Mouse (Mus musculus): ENCODE data around the gene Rnase2a.
"Not testable (repeated sequence)": the region's sequence is repeated elsewhere in the genome, so short reads cannot be mapped to it uniquely, and the experiment has no call there.

Rnase2a gene

DNA sequence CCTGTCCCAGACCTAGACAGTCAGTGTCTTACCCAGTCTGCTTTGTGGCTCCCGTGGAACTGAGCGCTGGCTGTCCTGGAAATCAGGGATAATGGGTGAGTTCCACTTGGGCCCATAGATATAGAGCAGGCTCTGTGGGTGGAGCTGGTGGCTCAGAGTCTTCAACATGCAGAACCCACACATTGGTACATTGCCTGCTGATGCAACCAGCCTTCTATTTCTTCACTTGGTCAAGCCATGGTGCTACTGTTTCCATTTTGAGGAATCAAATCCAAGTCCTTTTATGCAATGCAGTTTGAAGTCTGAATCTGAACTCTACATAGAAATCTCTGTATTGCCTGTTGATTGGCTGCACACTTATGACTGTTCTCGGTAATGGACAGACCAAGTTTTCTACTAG lies at the start of gene Rnase2a:
Gene Rnase2a (minus strand): TSS at position 72 of the 400 bp plus-strand sequence.
- in situ Hi-C loops (cut with MboI, MseI), result no loop called here

DNA sequence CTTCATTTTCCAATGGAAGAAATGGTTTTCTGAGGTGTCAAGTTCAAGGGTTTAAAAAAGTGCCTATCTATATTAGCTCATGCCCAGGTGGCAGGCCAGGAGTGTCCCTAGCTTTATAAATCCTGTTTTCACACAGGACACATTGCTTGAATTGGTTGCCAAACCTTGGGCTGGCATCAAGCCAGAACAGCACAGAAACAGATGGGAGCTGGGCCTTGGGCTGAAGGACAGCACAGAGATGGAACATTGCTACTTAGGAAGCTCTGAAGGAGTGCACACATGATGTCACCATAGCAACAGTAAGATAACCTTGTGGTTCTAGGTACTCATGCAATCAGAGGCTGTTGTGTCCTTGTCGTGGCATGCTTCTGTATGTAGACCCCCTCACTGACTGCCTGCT lies 35.6 kb upstream of the Rnase2a start:
- in situ Hi-C loops (cut with MboI, MseI), result no loop called here

DNA sequence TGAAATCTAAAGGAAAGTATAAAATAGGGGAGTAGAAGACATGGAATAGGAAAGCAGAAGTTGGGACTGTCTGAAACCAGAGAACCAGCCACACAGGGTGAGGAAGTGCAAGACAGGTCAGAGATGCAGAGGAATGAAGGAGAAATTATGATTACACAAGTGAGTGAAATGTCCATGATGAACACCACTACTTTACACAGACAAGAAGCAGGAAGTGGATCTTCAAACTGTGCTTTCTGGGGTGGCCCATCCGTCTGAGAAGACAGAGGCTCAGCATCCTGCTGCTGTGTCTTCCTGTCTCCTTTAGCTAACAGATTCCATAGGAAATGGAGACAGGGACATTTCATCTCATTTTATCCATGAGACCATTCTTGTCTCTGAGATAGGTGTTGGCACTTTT lies 22.6 kb upstream of the Rnase2a start:
- in situ Hi-C loops (cut with MboI, MseI), result not testable (repeated sequence)

DNA sequence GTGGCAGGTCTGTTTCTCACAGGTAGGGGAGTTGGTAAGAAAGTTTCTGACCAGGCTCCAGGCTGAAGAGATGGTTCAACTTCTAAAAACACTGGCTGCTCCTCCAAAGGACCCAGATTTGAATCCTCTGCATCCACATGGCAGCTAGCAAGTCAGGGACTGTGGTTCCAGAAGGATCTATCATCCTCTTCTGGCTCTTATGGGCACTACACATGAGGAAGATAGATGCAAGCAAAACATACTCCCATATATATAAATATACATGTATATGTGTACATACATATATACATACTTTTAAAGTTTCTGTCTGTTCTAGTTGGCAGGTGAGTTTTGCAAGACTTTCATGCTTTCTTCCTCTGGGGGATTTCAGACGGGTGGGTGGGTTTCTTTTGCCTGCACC lies 12.8 kb upstream of the Rnase2a start:
- in situ Hi-C loops (cut with MboI, MseI), result loop anchor here (5.0 to 10.0 kb wide), 3 partner anchors 151 to 244 kb away; partner anchors contain the start of gene Eddm3b (in 1 of the 2)

DNA sequence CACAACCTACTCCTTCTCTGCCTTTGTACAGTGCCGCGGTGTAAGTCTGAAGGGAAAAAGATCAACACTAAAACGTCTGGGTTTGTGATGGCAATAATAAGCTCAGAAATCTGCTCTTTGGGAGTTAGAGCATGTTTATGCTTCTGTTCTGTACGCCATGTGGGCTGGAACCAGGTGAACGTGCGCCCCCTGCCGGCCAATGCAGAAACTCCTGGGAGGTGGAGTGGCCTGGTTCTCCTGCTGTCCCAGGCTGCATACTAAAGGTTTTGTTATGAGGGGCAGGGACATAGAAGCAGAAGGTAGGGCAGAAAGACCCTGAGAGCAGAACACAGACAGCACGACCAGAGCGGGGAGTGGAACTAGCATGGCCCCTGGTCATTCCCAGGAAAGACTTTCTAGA lies 10.2 kb upstream of the Rnase2a start:
- in situ Hi-C loops (cut with MboI, MseI), result loop anchor here (5.0 to 10.0 kb wide), 3 partner anchors 149 to 241 kb away; partner anchors contain the start of gene Eddm3b (in 1 of the 2)

DNA sequence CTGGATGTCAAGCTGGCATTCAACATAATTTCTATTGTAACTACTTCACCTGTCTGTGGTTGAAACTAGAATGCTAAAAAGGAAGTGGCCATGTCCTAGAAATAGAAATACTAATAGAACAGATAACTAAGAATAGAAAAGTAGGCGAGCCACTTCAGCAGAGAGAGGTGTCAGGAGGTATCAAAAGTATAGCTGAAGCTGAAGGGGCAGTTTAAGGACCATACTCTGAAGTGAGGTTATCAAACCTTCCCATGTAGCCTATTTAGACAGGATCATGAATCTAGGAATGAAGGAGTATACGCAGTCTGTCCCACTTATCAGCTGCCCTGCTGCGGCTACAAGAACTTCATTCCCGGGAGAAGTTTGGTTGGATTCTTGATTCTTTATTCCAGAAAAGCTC lies 9.8 kb upstream of the Rnase2a start:
- in situ Hi-C loops (cut with MboI, MseI), result loop anchor here (5.0 to 10.0 kb wide), 3 partner anchors 148 to 241 kb away; partner anchors contain the start of gene Eddm3b (in 1 of the 2)

DNA sequence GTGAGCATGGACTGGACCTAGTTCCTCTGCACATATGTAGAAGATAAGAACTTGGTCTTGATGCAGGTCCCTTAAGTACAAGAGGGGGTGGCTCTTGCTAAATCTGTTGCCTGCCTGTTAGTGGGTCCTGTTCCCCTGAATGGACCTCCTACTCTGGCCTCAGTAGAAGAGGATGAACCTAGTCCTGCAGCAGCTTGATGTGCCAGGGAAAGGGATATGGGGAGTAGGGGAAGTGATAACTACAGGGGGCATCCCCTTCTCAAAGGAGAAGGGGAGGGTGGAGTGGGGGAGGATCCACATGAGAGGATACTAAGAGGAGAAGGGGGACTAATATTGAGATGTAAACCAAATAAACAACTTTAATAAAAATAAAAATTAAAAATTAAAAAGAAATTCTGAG lies 6.5 kb upstream of the Rnase2a start:
- in situ Hi-C loops (cut with MboI, MseI), result loop anchor here (5.0 to 10.0 kb wide), 2 partner anchors 85 to 238 kb away; no protein-coding TSS in a partner anchor

DNA sequence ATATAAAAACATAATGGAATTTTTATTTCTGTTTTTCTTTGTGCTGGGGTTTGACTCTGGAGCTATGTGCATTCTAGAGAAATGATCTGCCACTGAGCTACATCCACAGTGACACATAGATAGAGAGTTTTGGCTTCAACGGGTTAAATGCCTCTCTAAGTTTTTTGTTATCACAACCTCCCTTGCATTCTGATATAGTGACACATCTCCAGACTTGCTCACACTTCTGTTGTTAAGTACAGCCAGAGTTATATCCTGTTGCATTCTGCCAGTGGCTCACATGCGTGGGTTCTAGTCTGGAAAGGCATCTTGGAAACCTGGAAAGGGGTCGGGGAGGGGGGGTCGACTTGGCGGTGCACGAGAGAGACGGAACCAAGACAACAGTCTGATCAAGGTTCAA lies 3.8 kb upstream of the Rnase2a start:
- in situ Hi-C loops (cut with MboI, MseI), result loop anchor here (5.0 to 10.0 kb wide), 2 partner anchors 82 to 235 kb away; no protein-coding TSS in a partner anchor

DNA sequence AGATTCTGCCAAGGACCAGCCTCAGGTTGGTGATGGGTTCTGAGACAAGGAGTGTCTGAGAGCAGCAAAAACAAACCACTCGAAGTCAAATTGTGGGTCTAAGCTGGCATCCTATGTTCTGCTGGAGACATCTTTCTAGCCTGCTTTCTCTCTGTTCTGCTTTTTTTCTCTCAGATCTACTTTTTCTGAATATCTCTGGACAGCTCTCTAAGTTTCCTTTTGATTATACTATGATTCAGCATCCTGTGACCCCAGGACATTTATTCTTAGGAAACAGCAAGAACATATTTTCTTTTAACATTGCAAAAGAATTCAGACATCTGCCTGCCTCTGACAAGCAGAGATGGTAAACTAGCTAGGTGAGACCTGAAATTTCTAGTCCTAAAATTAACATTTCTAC lies 2.3 kb downstream of the Rnase2a start:
- in situ Hi-C loops (cut with MboI, MseI), result no loop called here

DNA sequence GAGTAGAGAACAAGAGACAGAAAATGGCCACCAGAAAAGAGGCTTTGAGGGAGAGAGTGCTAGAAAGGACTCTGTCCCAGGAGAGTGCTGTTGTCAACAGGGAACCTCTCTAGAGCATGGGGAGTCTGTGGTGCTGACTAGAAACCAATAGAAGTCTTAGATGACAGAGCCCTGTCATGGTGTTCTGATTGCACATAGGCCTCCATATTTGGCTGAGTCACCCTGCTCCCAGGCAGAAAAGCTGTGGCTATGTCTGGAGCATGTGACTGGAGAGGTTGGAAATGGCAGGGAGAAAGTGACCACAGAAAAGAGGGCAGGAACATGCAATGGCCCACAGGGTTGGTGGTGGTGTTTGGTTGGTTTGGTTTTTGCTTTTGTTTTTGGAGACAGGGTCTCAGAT lies 3.7 kb downstream of the Rnase2a start:
- in situ Hi-C loops (cut with MboI, MseI), result not testable (repeated sequence)

DNA sequence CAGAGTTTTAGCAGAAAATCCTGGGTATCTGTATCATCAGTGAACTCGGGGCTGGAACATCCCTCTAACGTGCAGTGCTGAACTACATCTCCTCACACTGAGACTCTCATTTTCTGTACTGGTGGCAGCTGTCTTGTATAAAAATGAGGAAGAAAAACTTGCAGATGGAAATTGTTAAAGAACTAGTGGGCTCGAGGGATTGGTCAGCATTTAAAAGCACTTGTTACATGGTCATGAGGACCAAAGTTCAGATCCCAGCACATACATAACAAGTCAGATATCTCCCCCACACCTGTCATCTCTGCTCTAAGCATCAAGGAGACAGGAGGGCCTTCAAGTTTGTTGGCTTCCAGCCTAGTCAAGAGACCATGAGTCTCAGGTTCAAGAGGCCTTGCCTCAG lies 5.6 kb downstream of the Rnase2a start:
- in situ Hi-C loops (cut with MboI, MseI), result no loop called here

DNA sequence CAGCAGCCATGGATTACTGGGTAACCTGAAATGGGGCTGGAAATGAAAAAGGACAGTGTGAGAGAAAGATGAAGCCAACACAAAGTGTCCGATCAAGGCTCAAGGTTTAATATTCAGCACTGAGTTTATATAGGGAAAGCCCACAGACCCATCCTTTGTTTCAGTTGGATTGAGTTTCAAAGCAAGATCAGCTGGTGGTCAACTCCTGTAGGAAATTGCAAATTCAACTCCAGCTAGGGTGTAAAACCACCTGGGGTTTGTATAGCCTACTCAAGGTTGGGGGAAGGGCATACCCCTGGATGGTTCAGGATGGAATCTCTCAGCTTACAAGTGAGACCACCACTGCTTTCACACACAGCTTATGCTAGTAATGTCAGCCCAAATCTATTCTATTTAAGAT lies 8.2 kb downstream of the Rnase2a start:
- in situ Hi-C loops (cut with MboI, MseI), result loop anchor here (10.0 kb wide), 2 partner anchors 143 to 263 kb away; no protein-coding TSS in a partner anchor

DNA sequence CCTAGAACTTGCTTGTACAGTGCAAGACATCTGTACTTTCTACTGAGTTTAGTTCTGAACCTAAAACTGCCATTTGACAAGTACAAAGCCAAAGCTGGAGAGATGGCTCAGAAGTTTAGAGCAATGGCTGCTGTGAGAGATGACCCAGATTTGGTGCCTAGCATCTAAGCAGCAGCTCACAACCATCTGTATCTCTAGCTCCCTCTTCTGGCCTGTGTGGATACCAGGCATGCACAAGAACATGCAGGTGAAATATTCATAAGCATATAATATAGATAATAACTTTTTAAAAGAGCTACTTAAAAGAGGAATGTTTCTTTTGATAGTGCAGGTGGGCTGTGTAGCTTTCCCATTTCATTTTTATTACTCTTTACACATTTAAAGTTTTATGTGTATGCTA lies 15.0 kb downstream of the Rnase2a start:
- in situ Hi-C loops (cut with MboI, MseI), result loop anchor here (10.0 kb wide), 2 partner anchors 136 to 256 kb away; no protein-coding TSS in a partner anchor

DNA sequence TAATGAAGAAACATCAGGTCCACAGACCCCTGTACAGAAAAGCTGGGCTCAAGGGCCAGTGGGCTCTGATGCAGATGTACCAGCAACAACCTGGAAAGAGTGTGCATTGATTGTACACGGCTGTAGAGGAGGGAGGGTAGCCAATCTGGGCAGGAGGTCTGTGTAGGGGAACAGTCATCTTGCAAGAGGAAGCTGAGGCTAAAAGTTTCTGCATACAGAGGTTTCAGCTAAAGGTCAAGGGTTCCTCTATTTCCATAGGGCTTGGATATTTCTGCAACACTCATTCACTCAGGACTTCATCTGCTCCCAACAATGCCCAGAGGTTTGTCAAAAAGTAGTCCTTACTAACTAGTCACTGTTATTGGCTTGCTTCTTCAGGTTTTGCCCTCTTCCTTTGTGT lies 18.4 kb downstream of the Rnase2a start:
- in situ Hi-C loops (cut with MboI, MseI), result not testable (repeated sequence)

DNA sequence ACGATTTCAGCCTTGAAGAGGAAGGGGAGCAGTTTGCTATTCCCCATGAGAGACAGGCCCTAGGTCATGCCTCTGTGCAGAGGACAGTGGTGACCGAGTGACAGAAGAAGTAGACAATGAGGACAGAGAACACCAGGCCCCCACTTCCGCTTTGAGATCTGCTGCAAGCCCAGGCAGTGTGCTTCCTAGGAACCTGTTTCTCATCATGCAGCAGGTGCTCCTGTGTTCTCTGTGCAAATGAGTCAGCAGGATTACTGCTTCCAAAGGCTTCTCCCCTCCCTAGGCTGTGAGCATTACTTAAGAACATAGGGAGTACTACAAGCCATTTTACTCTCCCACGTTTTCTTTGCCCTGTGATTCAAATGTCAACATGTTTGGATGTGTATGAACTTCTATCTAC lies 26.3 kb downstream of the Rnase2a start:
- in situ Hi-C loops (cut with MboI, MseI), result not testable (repeated sequence)

DNA sequence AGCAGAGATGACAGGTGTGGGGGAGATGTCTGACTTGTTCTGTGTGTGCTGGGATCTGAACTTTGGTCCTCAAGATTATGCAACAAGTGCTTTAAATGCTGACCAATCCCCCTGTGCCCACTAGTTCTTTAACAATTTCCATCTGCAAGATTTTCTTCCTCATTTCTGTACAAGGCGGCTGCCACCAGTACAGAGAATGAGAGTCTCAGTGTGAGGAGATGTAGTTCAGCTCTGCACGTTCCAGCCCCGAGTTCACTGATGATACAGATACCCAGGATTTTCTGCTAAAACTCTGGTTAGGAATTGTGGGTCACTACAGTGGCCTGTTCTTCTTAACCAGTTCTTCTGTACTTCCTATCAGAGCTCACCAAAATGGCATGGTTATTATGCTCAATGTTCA lies 35.8 kb downstream of the Rnase2a start:
- in situ Hi-C loops (cut with MboI, MseI), result not testable (repeated sequence)
